Mouse (Mus musculus) thymus, postnatal 4 days (tissue): Measurements from ENCODE around the gene Ppargc1a.
A peak's percentile ranks its signal among the peaks of the same experiment; 100 is the strongest.

Experiments
- DNase-seq: peaks from one replicate; pipeline ENCODE4 v3.0.0; 2021

Ppargc1a gene

GRCm38 (mm10) chr5:51494358-51494876, 73.1 kb downstream of the Ppargc1a start:
- peak; percentile 6 for DNase-seq

DNA sequence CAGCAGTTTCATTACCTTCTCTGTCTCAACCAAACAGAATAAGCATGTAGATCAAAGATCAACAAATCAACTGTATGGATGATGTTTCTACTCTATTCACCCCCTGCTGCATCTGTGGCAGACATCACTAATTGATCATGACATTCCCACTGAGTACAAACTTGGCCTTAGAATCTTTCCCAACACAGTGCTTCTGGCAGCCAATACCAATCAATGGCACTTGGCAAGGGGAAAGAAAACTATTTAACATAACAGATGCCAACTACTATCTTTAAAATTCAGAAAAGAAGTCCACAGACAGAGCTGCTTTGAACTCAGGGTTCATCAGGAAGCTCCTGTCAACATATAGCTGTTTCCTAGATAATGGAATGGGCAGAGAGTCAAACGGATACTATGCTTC, 83.8 kb downstream of the Ppargc1a start:
- no peak for DNase-seq

GRCm38 (mm10) chr5:51479859-51480258, 87.7 kb downstream of the Ppargc1a start:
- no peak for DNase-seq

DNA sequence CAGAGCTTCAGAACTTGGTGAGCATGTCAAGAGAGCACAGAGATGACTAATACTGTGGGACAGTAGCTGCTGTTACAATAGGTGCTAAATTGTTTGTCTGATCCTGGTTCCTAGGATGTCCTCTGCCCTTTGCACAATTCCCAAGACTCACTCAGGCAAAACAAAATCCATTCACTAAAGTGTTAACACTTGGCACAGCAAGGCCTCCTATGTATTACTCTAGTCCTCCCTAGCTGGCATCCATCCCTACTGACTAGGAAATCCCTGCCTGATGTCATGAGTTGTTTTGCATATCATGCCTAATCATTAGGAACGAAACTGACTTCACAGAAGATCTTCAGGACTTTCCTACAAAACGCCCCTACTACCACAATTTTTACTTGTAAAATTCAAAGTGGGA, 88.1 kb downstream of the Ppargc1a start:
- DNase-seq: no peak

GRCm38 (mm10) chr5:51478319-51478994, 89.1 kb downstream of the Ppargc1a start:
- no peak for DNase-seq

DNA sequence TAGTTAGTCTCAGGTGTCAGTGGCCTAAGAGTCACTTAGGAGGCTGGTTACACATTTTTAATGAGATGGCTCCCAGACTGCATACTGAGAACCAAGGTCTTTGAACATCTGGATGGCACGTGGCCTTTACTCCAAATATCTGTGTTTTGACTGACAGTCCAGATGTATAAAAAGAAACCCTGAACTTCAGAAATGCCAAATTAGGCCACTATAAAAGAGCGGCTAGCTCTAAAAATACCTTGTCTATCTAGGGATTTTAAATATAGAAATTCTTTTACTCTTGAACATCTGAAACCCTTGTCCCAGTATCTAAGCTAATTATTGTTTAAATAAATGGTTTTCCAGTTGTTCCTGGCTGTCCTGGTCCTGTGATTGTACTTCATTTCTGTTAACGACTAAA, 90.4 kb downstream of the Ppargc1a start:
- no peak for DNase-seq

- DNase-seq: no peak
Observed at GRCm38 (mm10) chr5:51475034-51475541, 92.4 kb downstream of the Ppargc1a start.

GRCm38 (mm10) chr5:51471614-51472013, 95.9 kb downstream of the Ppargc1a start:
- no peak for DNase-seq

DNA sequence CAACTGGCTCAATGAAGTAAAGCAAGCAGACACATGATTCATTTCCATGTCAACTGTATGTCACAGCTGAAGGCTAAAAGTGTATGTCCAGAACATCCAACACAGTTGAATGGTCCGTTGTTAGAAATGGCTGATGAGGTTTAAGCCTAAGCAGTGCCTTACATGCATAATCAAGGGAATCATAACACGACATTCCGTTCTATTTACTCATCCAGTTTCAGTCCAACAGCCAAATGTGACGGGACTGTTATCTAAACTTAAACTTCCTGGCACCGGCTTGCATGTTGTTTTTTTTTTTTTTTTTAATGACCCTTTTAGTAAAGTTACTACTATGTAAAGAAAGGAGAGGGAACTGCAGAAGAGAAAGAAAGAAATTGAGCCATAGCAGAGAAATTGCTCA, 101.5 kb downstream of the Ppargc1a start:
- DNase-seq: no peak

DNA sequence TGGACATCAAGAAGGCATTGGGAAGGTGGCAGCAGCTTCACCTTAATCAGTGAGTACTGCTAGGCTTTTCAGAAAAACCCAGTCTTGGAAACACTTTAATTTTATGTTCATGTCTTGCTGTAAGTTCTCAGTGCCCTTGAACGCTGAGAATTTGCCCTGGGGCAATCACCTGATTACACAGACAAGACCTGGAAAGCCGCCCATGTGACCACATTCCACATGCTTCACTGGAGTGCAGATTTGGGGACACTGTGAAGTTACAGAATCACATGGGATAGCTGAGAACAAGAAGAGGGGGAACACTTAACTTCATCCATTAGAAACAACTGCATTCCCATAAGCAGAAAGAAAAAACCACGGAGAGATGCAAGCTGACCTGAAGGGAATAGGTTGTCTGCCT, 115.5 kb downstream of the Ppargc1a start:
- no peak for DNase-seq

DNA sequence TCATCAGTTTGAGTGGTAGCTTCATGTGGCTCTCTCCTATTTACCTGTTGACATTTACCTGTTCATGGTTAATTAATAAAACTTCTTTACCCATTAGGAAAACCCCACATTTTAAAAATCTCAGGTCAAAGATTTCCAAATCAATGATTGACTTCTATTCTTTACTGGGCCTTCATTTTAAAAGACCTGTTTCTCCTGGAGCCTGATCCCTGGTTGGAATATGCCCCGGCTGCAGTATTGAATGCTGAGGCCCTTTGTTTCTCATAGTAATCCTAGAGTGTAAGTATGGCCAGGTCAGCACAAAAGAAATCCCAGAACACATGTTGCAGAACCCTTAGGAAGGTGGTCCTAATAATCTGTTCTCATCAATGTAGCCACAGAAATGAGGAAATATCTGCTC, 119.9 kb downstream of the Ppargc1a start:
- DNase-seq: no peak

DNA sequence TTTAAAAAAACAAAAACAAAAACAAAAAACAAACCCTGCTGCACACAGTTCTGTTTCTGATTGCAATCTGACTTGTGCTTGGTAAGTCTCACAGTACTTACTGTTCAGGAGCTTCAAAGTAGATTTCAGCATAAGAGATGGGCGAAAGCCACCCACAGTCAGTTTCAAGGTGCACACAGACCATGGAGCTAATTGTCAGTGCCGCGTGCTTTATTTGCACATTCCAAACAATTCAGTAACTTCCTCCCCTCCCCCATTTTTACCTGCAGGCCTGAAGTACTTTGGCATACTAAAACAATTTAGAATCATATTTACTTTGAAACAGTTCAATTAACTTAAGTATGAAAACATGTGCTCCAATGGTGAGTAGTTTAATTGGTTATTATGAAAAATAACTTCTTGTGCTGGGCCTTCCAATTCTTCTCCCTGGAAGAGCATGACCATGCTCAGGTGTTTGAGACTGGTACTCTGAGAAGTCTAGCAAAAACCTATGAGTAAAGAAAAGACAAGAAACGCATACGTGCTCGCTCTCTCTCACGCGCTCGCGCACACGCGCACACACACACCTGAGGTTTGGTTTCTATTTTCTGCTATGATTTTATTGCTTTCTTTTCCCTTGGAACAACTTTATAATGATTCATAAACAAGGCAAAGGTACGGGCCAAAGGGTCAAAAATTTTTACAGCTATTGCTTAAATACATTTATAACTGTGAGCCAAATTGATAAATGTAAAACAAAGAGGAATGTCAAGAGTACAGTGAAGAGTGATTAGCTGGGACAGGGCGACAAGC, 121.0 kb downstream of the Ppargc1a start:
- no peak for DNase-seq

- no peak for DNase-seq
Observed at GRCm38 (mm10) chr5:51445726-51446125, 121.8 kb downstream of the Ppargc1a start.

DNA sequence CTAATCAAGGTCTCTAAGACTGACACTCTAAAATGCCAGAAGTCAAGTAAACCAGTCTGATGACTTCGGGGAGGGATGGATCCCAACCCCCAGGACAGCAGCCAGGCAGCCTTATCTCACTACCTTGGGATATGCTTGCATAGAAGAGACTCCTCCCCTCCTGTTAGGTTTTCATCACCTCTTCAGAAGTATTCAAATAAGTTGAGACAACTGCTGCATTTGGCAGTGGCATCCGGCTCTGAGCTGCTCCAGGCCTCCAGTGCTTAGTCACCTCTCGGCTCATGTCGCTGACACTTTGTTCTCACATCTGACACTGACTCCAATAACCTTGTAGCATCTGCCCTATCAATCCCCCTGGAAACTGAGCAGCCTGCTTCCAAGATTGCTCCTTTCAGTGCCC, 127.8 kb downstream of the Ppargc1a start:
- DNase-seq: no peak

- DNase-seq: no peak
Observed at GRCm38 (mm10) chr5:51433905-51434304, 133.6 kb downstream of the Ppargc1a start.

- DNase-seq: no peak
Observed at GRCm38 (mm10) chr5:51432532-51432931, 135.0 kb downstream of the Ppargc1a start.

DNA sequence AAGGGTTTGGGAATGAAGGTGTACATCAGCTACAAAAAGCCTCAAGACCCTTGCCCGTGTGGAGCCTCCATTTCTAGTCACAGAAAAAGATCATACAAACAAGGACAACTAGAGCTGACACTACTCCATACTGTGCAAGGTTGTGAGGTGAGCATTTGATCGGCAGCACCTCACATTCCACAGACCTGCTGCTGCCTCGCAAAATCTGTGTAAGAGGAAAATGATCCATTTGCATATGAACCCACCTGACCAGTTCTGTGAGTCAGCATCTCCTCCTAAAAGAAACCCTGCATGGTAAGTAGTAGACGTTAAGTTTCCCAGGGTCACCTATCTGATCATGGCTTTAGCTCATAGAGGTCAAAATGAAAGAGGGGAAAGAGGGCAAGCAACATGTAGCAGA, 135.5 kb downstream of the Ppargc1a start:
- no peak for DNase-seq

- no peak for DNase-seq
Observed at GRCm38 (mm10) chr5:51426406-51426805, 141.1 kb downstream of the Ppargc1a start.

GRCm38 (mm10) chr5:51416377-51416776, 151.1 kb downstream of the Ppargc1a start:
- DNase-seq: no peak

DNA sequence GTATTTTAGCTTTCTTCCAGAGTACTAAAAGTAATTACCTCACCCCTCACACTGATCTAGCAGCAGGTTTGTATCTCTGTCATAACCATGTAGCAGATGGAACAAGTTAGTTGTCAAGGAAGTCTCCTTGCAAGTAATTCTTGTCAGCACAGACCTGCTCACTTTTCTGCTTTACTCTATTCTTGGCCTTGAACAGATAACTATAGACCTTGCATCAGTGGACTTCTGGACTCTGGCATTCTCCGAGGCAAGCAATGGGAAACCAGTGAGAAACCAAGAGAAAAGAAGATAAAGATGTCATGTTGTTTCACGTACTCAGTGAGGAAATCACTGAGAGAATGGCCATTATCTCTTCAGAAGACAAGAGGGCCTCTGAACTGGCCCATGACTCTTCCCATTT, 152.1 kb downstream of the Ppargc1a start:
- DNase-seq: no peak

- DNase-seq: no peak
Observed at GRCm38 (mm10) chr5:51412303-51413117, 155.0 kb downstream of the Ppargc1a start.

GRCm38 (mm10) chr5:51410006-51410405, 157.5 kb downstream of the Ppargc1a start:
- no peak for DNase-seq

GRCm38 (mm10) chr5:51406406-51406805, 161.1 kb downstream of the Ppargc1a start:
- DNase-seq: no peak
